Mouse (Mus musculus): Measurements from ENCODE around the gene Nrap. TPM values are rescaled to one million over a fixed set of nuclear protein-coding genes. Genes with fewer than 3 reads are reported as not detected.
A peak's percentile ranks its signal among the peaks of the same experiment; 100 is the strongest.
"Not testable (repeated sequence)": the region's sequence is repeated elsewhere in the genome, so short reads cannot be mapped to it uniquely, and the experiment has no call there.

The Nrap gene
- polyA plus RNA-seq, 1 experiment from 2014 or later: 0.15 TPM

- no peak overlapping the region for H3K9ac ChIP-seq (replicated peaks; ENCODE audit: low read depth, low read length)
- no peak overlapping the region for H3K27ac ChIP-seq (ENCODE audit: low read depth, low read length)
- no peaks in the 10 kb centered on the region for H3K27me3 ChIP-seq (ENCODE audit: control insufficient read depth, insufficient read depth, low read length)
- 43% methylated on average over 12 of the region's 12 CpGs for WGBS
- no peaks in the 10 kb centered on the region for H3K9me3 ChIP-seq (ENCODE audit: control insufficient read depth, low read length)
- ATAC-seq (ENCODE audit: low read depth): peak; percentile 31
- no peaks in the 10 kb centered on the region for H3K36me3 ChIP-seq (ENCODE audit: control insufficient read depth, insufficient read depth, low read length)
- no peak overlapping the region for H3K4me3 ChIP-seq (ENCODE audit: low read depth, low read length)
- H3K4me2 ChIP-seq (ENCODE audit: low read depth, low read length): peak overlapping the region; percentile 16
- H3K4me1 ChIP-seq (ENCODE audit: control insufficient read depth, insufficient read depth, low read length): peaks cover 11% of the 10 kb centered on the region; the same call in 1 of the 2 replicates
These were observed 33.5 kb upstream of the Nrap start for GRCm38 (mm10) chr19:56423370-56423769.

GRCm38 (mm10) chr19:56422476-56423338 is 32.9 kb upstream of the Nrap start:
- WGBS: 22% methylated on average over 14 of the region's 14 CpGs
- no peaks in the 10 kb centered on the region for H3K27me3 ChIP-seq (ENCODE audit: control insufficient read depth, insufficient read depth, low read length)
- no peaks in the 10 kb centered on the region for H3K36me3 ChIP-seq (ENCODE audit: control insufficient read depth, insufficient read depth, low read length)
- no peak overlapping the region for H3K27ac ChIP-seq (ENCODE audit: low read depth, low read length)
- H3K4me2 ChIP-seq (ENCODE audit: low read depth, low read length): no peak overlapping the region
- H3K4me3 ChIP-seq (ENCODE audit: low read depth, low read length): no peak overlapping the region
- ATAC-seq (ENCODE audit: low read depth): peak; percentile 51; the same call in 1 of the 2 replicates
- peaks cover 11% of the 10 kb centered on the region; the same call in 1 of the 2 replicates for H3K4me1 ChIP-seq (ENCODE audit: control insufficient read depth, insufficient read depth, low read length)
- H3K9me3 ChIP-seq (ENCODE audit: control insufficient read depth, low read length): no peaks in the 10 kb centered on the region
- H3K9ac ChIP-seq (replicated peaks; ENCODE audit: low read depth, low read length): no peak overlapping the region

GRCm38 (mm10) chr19:56420345-56420744 is 30.5 kb upstream of the Nrap start:
- H3K4me1 ChIP-seq (ENCODE audit: control insufficient read depth, insufficient read depth, low read length): peaks cover 11% of the 10 kb centered on the region; the same call in 1 of the 2 replicates
- H3K9me3 ChIP-seq (ENCODE audit: control insufficient read depth, low read length): no peaks in the 10 kb centered on the region
- no peak overlapping the region for H3K4me2 ChIP-seq (ENCODE audit: low read depth, low read length)
- WGBS: 98% methylated on average over 3 of the region's 3 CpGs
- no peak overlapping the region for H3K27ac ChIP-seq (ENCODE audit: low read depth, low read length)
- ATAC-seq (ENCODE audit: low read depth): no peak
- no peaks in the 10 kb centered on the region for H3K27me3 ChIP-seq (ENCODE audit: control insufficient read depth, insufficient read depth, low read length)
- no peak overlapping the region for H3K9ac ChIP-seq (replicated peaks; ENCODE audit: low read depth, low read length)
- no peaks in the 10 kb centered on the region for H3K36me3 ChIP-seq (ENCODE audit: control insufficient read depth, insufficient read depth, low read length)
- no peak overlapping the region for H3K4me3 ChIP-seq (ENCODE audit: low read depth, low read length)

GRCm38 (mm10) chr19:56419452-56419851 is 29.6 kb upstream of the Nrap start:
- H3K4me3 ChIP-seq (ENCODE audit: low read depth, low read length): no peak overlapping the region
- no peak overlapping the region for H3K27ac ChIP-seq (ENCODE audit: low read depth, low read length)
- H3K4me2 ChIP-seq (ENCODE audit: low read depth, low read length): no peak overlapping the region
- WGBS: 74% methylated on average over 9 of the region's 9 CpGs
- no peak for ATAC-seq (ENCODE audit: low read depth)
- no peaks in the 10 kb centered on the region for H3K9me3 ChIP-seq (ENCODE audit: control insufficient read depth, low read length)
- peaks cover 8% of the 10 kb centered on the region; the same call in 1 of the 2 replicates for H3K4me1 ChIP-seq (ENCODE audit: control insufficient read depth, insufficient read depth, low read length)
- H3K9ac ChIP-seq (replicated peaks; ENCODE audit: low read depth, low read length): no peak overlapping the region
- H3K36me3 ChIP-seq (ENCODE audit: control insufficient read depth, insufficient read depth, low read length): no peaks in the 10 kb centered on the region
- no peaks in the 10 kb centered on the region for H3K27me3 ChIP-seq (ENCODE audit: control insufficient read depth, insufficient read depth, low read length)

GRCm38 (mm10) chr19:56418404-56418803 is 28.6 kb upstream of the Nrap start:
- no peaks in the 10 kb centered on the region for H3K36me3 ChIP-seq (ENCODE audit: control insufficient read depth, insufficient read depth, low read length)
- H3K9me3 ChIP-seq (ENCODE audit: control insufficient read depth, low read length): no peaks in the 10 kb centered on the region
- ATAC-seq (ENCODE audit: low read depth): no peak
- no peak overlapping the region for H3K4me3 ChIP-seq (ENCODE audit: low read depth, low read length)
- H3K9ac ChIP-seq (replicated peaks; ENCODE audit: low read depth, low read length): no peak overlapping the region
- H3K4me1 ChIP-seq (ENCODE audit: control insufficient read depth, insufficient read depth, low read length): 0 out of 2 replicates have a peak, but pooled peaks cover 3% of the 10 kb centered on the region
- no peak overlapping the region for H3K4me2 ChIP-seq (ENCODE audit: low read depth, low read length)
- no peaks in the 10 kb centered on the region for H3K27me3 ChIP-seq (ENCODE audit: control insufficient read depth, insufficient read depth, low read length)
- H3K27ac ChIP-seq (ENCODE audit: low read depth, low read length): no peak overlapping the region
- 92% methylated on average over 4 of the region's 4 CpGs for WGBS

- H3K27ac ChIP-seq (ENCODE audit: low read depth, low read length); H3K4me1 ChIP-seq (ENCODE audit: control insufficient read depth, insufficient read depth, low read length); ATAC-seq (ENCODE audit: low read depth); H3K4me2 ChIP-seq (ENCODE audit: low read depth, low read length); H3K27me3 ChIP-seq (ENCODE audit: control insufficient read depth, insufficient read depth, low read length); H3K9ac ChIP-seq (replicated peaks; ENCODE audit: low read depth, low read length); H3K9me3 ChIP-seq (ENCODE audit: control insufficient read depth, low read length); H3K4me3 ChIP-seq (ENCODE audit: low read depth, low read length); H3K36me3 ChIP-seq (ENCODE audit: control insufficient read depth, insufficient read depth, low read length): not testable (repeated sequence)
- WGBS: 99% methylated on average over 4 of the region's 4 CpGs
These were observed 20.0 kb upstream of the Nrap start for GRCm38 (mm10) chr19:56409884-56410283.

- Histone ChIP-seq H3K4me2 (ENCODE audit: low read depth, low read length) (no peak overlapping the region), H3K9ac (replicated peaks; ENCODE audit: low read depth, low read length) (no peak overlapping the region), H3K4me3 (ENCODE audit: low read depth, low read length) (no peak overlapping the region), H3K36me3 (ENCODE audit: control insufficient read depth, insufficient read depth, low read length) (no peaks in the 10 kb centered on the region), H3K4me1 (ENCODE audit: control insufficient read depth, insufficient read depth, low read length) (no peaks in the 10 kb centered on the region), H3K27me3 (ENCODE audit: control insufficient read depth, insufficient read depth, low read length) (no peaks in the 10 kb centered on the region), H3K9me3 (ENCODE audit: control insufficient read depth, low read length) (no peaks in the 10 kb centered on the region), H3K27ac (ENCODE audit: low read depth, low read length) (no peak overlapping the region)
- ATAC-seq (ENCODE audit: low read depth): no peak
- 95% methylated on average over 7 of the region's 7 CpGs for WGBS
These were observed 16.7 kb upstream of the Nrap start for GRCm38 (mm10) chr19:56406581-56406980.

- no peaks in the 10 kb centered on the region for H3K27me3 ChIP-seq (ENCODE audit: control insufficient read depth, insufficient read depth, low read length)
- no peaks in the 10 kb centered on the region for H3K36me3 ChIP-seq (ENCODE audit: control insufficient read depth, insufficient read depth, low read length)
- H3K4me1 ChIP-seq (ENCODE audit: control insufficient read depth, insufficient read depth, low read length): no peaks in the 10 kb centered on the region
- H3K4me2 ChIP-seq (ENCODE audit: low read depth, low read length): no peak overlapping the region
- H3K9ac ChIP-seq (replicated peaks; ENCODE audit: low read depth, low read length): no peak overlapping the region
- 96% methylated on average over 4 of the region's 4 CpGs for WGBS
- no peaks in the 10 kb centered on the region for H3K9me3 ChIP-seq (ENCODE audit: control insufficient read depth, low read length)
- no peak for ATAC-seq (ENCODE audit: low read depth)
- H3K4me3 ChIP-seq (ENCODE audit: low read depth, low read length): no peak overlapping the region
- H3K27ac ChIP-seq (ENCODE audit: low read depth, low read length): no peak overlapping the region
These were observed 16.0 kb upstream of the Nrap start for GRCm38 (mm10) chr19:56405824-56406223.

- Histone ChIP-seq H3K4me1 (ENCODE audit: control insufficient read depth, insufficient read depth, low read length) (no peaks in the 10 kb centered on the region), H3K4me3 (ENCODE audit: low read depth, low read length) (no peak overlapping the region), H3K9ac (replicated peaks; ENCODE audit: low read depth, low read length) (no peak overlapping the region), H3K9me3 (ENCODE audit: control insufficient read depth, low read length) (no peaks in the 10 kb centered on the region), H3K27ac (ENCODE audit: low read depth, low read length) (no peak overlapping the region), H3K4me2 (ENCODE audit: low read depth, low read length) (no peak overlapping the region), H3K27me3 (ENCODE audit: control insufficient read depth, insufficient read depth, low read length) (peaks cover under 1% of the 10 kb centered on the region; the same call in 1 of the 2 replicates), H3K36me3 (ENCODE audit: control insufficient read depth, insufficient read depth, low read length) (no peaks in the 10 kb centered on the region)
- 49% methylated on average over 6 of the region's 6 CpGs for WGBS
- peak; percentile 54; the same call in 1 of the 2 replicates for ATAC-seq (ENCODE audit: low read depth)
These were observed 12.0 kb upstream of the Nrap start for GRCm38 (mm10) chr19:56401864-56402263.

Data from neural tube, embryonic 14.5 days (tissue).